Mouse (Mus musculus) thymus, adult 18-20 months (tissue): ENCODE measurements around the gene Tnfaip8l2.
"Not testable (repeated sequence)": the region's sequence is repeated elsewhere in the genome, so short reads cannot be mapped to it uniquely, and the experiment has no call there.

Experiments
- DNase-seq, 2 experiments: peaks; one replicate each; pipeline ENCODE4 v3.0.0; 2022; ENCODE audit warnings: mixed read lengths in 2 of 2

The Tnfaip8l2 gene

GRCm38 (mm10) chr3:95110911-95111726 is 31.0 kb downstream of the Tnfaip8l2 start, which contains the start of gene Vps72:
Vps72 (plus strand) TSS chr3:95111022.
- DNase-seq: peak; percentile 82 to 87

- no peak for DNase-seq
Measured at GRCm38 (mm10) chr3:95107898-95108297, 34.3 kb downstream of the Tnfaip8l2 start.

- DNase-seq: not testable (repeated sequence)
Measured at GRCm38 (mm10) chr3:95107308-95107707, 34.9 kb downstream of the Tnfaip8l2 start.

GRCm38 (mm10) chr3:95106338-95107117 is 35.6 kb downstream of the Tnfaip8l2 start, which contains the start of gene Pip5k1a:
Pip5k1a (minus strand) TSS chr3:95106930.
- DNase-seq: peak; percentile 95 to 97

GRCm38 (mm10) chr3:95105586-95106337 is 36.4 kb downstream of the Tnfaip8l2 start:
- DNase-seq: no peak

GRCm38 (mm10) chr3:95105121-95105520 is 37.0 kb downstream of the Tnfaip8l2 start:
- DNase-seq: no peak

- DNase-seq: no peak
Measured at GRCm38 (mm10) chr3:95100854-95101253, 41.3 kb downstream of the Tnfaip8l2 start.
